Mouse (Mus musculus) liver, embryonic 16.5 days (tissue): ENCODE measurements around the gene Tsr1. TPM values are rescaled to one million over a fixed set of nuclear protein-coding genes. Genes with fewer than 3 reads are reported as not detected.

Experiments
- ATAC-seq: fragments of 200-750 bp; cut with Nextera tagmentation; 2 replicates; pipeline ENCODE4 v1.8.0; 2017; ENCODE audit warnings: low read depth, mild to moderate bottlenecking, moderate number of reproducible peaks, moderate library complexity
- H3K27ac ChIP-seq: fragments of 300-500 bp; sonication (generic); 2 replicates; pipeline ENCODE4 v1.5.1; 2014; ENCODE audit warnings: mild to moderate bottlenecking, low read length
- H3K27me3 ChIP-seq: fragments of 300-500 bp; sonication (generic); 2 replicates; pipeline ENCODE4 v1.6.1; 2014; ENCODE audit warnings: low read depth, low read length, mixed read lengths; ENCODE audit not compliant: control insufficient read depth, insufficient read depth
- H3K36me3 ChIP-seq: fragments of 300-500 bp; sonication (generic); 2 replicates; pipeline ENCODE4 v1.6.1; 2014; ENCODE audit warnings: mild to moderate bottlenecking; ENCODE audit not compliant: control insufficient read depth, insufficient read depth
- H3K4me1 ChIP-seq: fragments of 300-500 bp; sonication (generic); 2 replicates; pipeline ENCODE4 v1.6.1; 2014; ENCODE audit warnings: low read depth, low read length, mixed read lengths; ENCODE audit not compliant: control insufficient read depth
- H3K4me2 ChIP-seq: fragments of 300-500 bp; sonication (generic); 2 replicates; pipeline ENCODE4 v1.6.1; 2014; ENCODE audit warnings: low read depth, low read length, mixed read lengths
- H3K4me3 ChIP-seq: fragments of 300-500 bp; sonication (generic); 2 replicates; pipeline ENCODE4 v1.5.1; 2014; ENCODE audit warnings: low read depth, mild to moderate bottlenecking, low read length
- H3K9ac ChIP-seq: fragments of 300-500 bp; sonication (generic); 2 replicates; pipeline ENCODE4 v1.6.1; 2014; ENCODE audit warnings: low read depth, low read length
- H3K9me3 ChIP-seq: fragments of 300-500 bp; sonication (generic); replicated peaks from 2 replicates; pipeline ENCODE4 v1.6.1; 2016; ENCODE audit warnings: low read length; ENCODE audit not compliant: control insufficient read depth
- WGBS: fragments of 180-500 bp; shearing (Covaris S2); extraction: QIAGEN DNeasy Blood & Tissue Kit; methylation state at CpG from one replicate; pipeline ENCODE4 v1.1.7; 2014; ENCODE audit not compliant: insufficient replicate concordance; 5-methylcytosine and 5-hydroxymethylcytosine counted together
- polyA plus RNA-seq: library from polyadenylated mRNA; unstranded; fragments of >200 nt; fragmentation: Nextera tagmentation; extraction: Ambion mirVana; gene quantifications from 2 replicates; pipeline ENCODE4 v1.2.1, GENCODE M21; 2015

Tsr1 gene
- polyA plus RNA-seq, 1 experiment from 2014 or later: 16.7 TPM

GRCm38 (mm10) chr11:74868046-74868760 is 29.7 kb upstream of the Tsr1 start:
- Histone ChIP-seq H3K36me3 (no peaks in the 10 kb centered on the region), H3K27me3 (no peaks in the 10 kb centered on the region), H3K4me2 (no peak overlapping the region), H3K27ac (no peak overlapping the region), H3K4me3 (no peak overlapping the region), H3K9ac (no peak overlapping the region), H3K4me1 (no peaks in the 10 kb centered on the region), H3K9me3 (no peaks in the 10 kb centered on the region)
- no peak for ATAC-seq
- 74% methylated on average over 13 of the region's 13 CpGs for WGBS

DNA sequence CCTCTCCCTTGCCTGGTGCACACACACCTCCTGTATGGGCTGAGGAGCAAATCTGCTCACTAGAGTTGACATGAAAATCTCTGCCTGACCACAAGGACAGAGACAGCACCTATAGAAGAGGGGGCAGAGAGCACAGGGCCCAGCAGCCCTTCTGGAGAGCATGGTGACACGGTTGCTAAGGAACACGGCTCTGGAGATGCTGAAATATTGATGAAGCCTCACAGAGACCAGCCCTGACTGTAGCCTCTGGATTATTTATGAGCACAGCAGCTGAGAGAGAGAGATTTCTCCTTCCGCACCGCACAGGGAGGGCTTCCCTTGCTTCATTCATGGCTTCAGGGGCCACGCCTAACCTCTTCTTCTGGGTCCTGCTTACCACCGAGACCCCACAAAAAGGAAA is 28.3 kb upstream of the Tsr1 start:
- no peak overlapping the region for H3K9ac ChIP-seq
- H3K9me3 ChIP-seq: no peaks in the 10 kb centered on the region
- H3K4me3 ChIP-seq: no peak overlapping the region
- H3K27me3 ChIP-seq: no peaks in the 10 kb centered on the region
- WGBS: 73% methylated on average over 6 of the region's 6 CpGs
- no peak overlapping the region for H3K27ac ChIP-seq
- H3K4me2 ChIP-seq: no peak overlapping the region
- H3K36me3 ChIP-seq: no peaks in the 10 kb centered on the region
- ATAC-seq: no peak
- H3K4me1 ChIP-seq: no peaks in the 10 kb centered on the region

- H3K9ac ChIP-seq: no peak overlapping the region
- H3K27me3 ChIP-seq: no peaks in the 10 kb centered on the region
- H3K36me3 ChIP-seq: no peaks in the 10 kb centered on the region
- H3K27ac ChIP-seq: no peak overlapping the region
- no peak for ATAC-seq
- H3K9me3 ChIP-seq: no peaks in the 10 kb centered on the region
- whole genome bisulfite sequencing: 54% methylated on average over 4 of the region's 4 CpGs
- H3K4me2 ChIP-seq: no peak overlapping the region
- H3K4me3 ChIP-seq: no peak overlapping the region
- H3K4me1 ChIP-seq: no peaks in the 10 kb centered on the region
These were observed 27.3 kb upstream of the Tsr1 start for GRCm38 (mm10) chr11:74870544-74870943.

DNA sequence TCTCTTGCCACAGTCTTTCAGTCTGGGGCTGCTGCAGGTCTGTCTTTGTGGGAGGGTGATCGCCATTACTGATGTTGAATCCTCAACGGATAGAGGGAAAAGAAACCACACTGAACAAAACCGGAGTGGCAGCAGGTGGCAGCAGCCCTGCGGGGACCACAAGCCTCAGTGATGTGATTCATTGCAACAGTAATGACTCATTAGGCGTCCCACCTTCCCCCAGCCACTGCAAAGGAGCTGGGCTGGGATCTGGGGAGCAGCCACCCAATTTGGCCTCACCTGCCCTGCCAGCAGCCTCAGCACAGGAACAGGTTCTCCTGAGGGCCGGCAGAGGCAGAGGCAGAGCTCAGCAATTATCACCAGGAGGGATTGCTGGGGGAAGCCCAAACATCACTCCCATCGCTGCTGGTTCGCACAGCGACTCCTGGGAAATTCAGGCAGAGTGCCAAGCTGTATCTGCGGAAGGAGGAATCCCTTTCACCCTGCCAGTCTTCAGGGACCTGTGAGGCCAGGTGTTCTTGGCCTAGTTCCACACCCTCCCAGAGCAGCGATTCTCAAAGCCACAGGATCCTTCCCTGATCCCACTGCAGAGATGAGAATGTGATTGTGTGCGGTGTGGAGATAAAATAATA is 26.8 kb upstream of the Tsr1 start:
- Histone ChIP-seq H3K4me3 (no peak overlapping the region), H3K9me3 (no peaks in the 10 kb centered on the region), H3K9ac (no peak overlapping the region), H3K27ac (no peak overlapping the region), H3K4me2 (no peak overlapping the region), H3K4me1 (no peaks in the 10 kb centered on the region), H3K27me3 (no peaks in the 10 kb centered on the region), H3K36me3 (no peaks in the 10 kb centered on the region)
- no peak for ATAC-seq
- WGBS: 58% methylated on average over 12 of the region's 12 CpGs

DNA sequence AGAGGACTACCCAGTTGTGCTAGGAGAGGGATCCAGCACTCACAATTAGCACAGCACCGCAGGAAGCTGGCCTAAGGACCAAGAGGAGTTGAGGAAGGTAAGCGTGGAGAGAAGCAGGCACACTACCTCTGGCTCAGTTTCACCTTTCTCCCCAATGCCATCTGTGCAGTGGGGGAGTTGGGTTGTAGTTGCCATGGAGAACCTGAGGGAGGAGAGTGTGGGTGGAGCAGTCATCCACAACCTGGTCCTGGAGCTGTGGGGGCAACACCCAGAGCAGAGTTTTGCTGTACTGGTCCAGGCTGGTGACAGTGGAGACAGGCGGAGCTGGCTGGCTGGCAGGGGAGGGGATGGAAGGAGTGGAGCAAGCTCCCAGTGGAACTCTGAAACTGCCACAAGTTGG is 23.2 kb upstream of the Tsr1 start:
- Histone ChIP-seq H3K9ac (no peak overlapping the region), H3K27ac (no peak overlapping the region), H3K4me1 (no peaks in the 10 kb centered on the region), H3K36me3 (no peaks in the 10 kb centered on the region), H3K9me3 (no peaks in the 10 kb centered on the region), H3K4me2 (no peak overlapping the region), H3K4me3 (no peak overlapping the region), H3K27me3 (no peaks in the 10 kb centered on the region)
- 80% methylated on average over 3 of the region's 3 CpGs for WGBS
- no peak for ATAC-seq

DNA sequence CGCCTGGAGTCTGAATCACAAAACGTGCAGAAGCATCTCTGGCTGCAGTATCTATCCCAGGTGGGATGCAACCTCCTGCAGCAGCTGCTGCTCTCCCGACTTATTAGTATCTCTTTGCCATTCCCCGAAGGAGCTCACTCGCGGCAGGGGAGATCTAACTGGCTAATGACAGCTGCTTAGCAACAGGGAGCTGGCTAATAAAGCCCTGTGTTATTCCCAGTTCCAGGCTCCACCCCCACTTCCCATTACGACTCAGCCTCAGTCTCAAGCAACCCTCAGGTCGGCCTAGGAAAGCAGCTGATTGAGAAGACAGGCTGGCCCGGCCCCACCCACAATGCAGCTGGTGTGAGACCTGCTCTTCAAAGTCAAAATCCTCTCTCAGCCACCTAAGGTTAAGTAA is 21.1 kb upstream of the Tsr1 start:
- H3K27me3 ChIP-seq: no peaks in the 10 kb centered on the region
- H3K4me3 ChIP-seq: no peak overlapping the region
- ATAC-seq: no peak
- no peak overlapping the region for H3K27ac ChIP-seq
- peaks cover 2% of the 10 kb centered on the region; the same call in 1 of the 2 replicates for H3K4me1 ChIP-seq
- 19% methylated on average over 9 of the region's 9 CpGs for WGBS
- no peak overlapping the region for H3K4me2 ChIP-seq
- H3K36me3 ChIP-seq: no peaks in the 10 kb centered on the region
- H3K9ac ChIP-seq: no peak overlapping the region
- no peaks in the 10 kb centered on the region for H3K9me3 ChIP-seq

- Histone ChIP-seq H3K4me3 (no peak overlapping the region), H3K4me1 (peaks cover 2% of the 10 kb centered on the region; the same call in 1 of the 2 replicates), H3K27ac (no peak overlapping the region), H3K27me3 (no peaks in the 10 kb centered on the region), H3K36me3 (no peaks in the 10 kb centered on the region), H3K9ac (no peak overlapping the region), H3K9me3 (no peaks in the 10 kb centered on the region), H3K4me2 (no peak overlapping the region)
- ATAC-seq: no peak
- 75% methylated on average over 9 of the region's 9 CpGs for WGBS
These were observed 16.9 kb upstream of the Tsr1 start for GRCm38 (mm10) chr11:74880999-74881398.

DNA sequence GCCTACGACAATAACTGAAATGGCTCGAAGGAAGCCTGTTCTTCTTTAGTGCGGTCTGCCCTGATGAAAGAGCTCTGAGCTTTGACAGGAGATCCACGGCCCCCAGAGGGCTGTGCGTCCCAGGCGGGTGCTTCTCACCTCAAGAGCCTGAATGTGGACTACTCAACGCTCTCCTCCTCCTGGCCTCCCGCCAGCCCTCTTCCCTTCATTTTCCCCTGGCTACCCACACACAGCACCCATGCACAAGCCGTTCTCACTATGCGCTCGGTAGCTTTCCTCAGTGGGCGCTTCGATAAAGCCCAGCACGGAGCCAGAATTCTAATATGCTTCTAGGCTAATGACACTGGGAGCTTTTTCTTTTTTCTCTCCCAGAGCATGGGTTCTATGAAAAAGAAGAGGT is 15.9 kb upstream of the Tsr1 start:
- Histone ChIP-seq H3K4me2 (no peak overlapping the region), H3K9ac (no peak overlapping the region), H3K4me1 (peaks cover 2% of the 10 kb centered on the region; the same call in 1 of the 2 replicates), H3K36me3 (no peaks in the 10 kb centered on the region), H3K27me3 (no peaks in the 10 kb centered on the region), H3K9me3 (no peaks in the 10 kb centered on the region), H3K4me3 (no peak overlapping the region), H3K27ac (no peak overlapping the region)
- 82% methylated on average over 14 of the region's 14 CpGs for WGBS
- ATAC-seq: no peak

- ATAC-seq: no peak
These were observed 14.8 kb upstream of the Tsr1 start for GRCm38 (mm10) chr11:74883098-74883497.

More at GRCm38 (mm10) chr11:74883098-74883497, 14.8 kb upstream of the Tsr1 start:
- Histone ChIP-seq H3K4me1 (peaks cover 2% of the 10 kb centered on the region; the same call in 1 of the 2 replicates), H3K4me3 (no peak overlapping the region), H3K36me3 (no peaks in the 10 kb centered on the region), H3K9me3 (no peaks in the 10 kb centered on the region), H3K9ac (no peak overlapping the region), H3K4me2 (no peak overlapping the region), H3K27ac (no peak overlapping the region), H3K27me3 (no peaks in the 10 kb centered on the region)
- WGBS: 85% methylated on average over 10 of the region's 10 CpGs
